Mouse (Mus musculus) c-Kit-negative CD71-positive TER-119-positive erythroid progenitor cells, embryonic 14.5 days (primary cell): ENCODE measurements around the gene Mycl.
"Not testable (repeated sequence)": the region's sequence is repeated elsewhere in the genome, so short reads cannot be mapped to it uniquely, and the experiment has no call there.

Source experiments
- DNase-seq: peaks from one replicate; pipeline ENCODE4 v3.0.0-alpha.2; 2013; ENCODE audit warnings: low read depth, low spot score

The Mycl gene

GRCm38 (mm10) chr4:122981238-122981637 lies 14.2 kb upstream of the Mycl start:
- DNase-seq: no peak

- DNase-seq: no peak
Observed at GRCm38 (mm10) chr4:122981930-122982329, 13.5 kb upstream of the Mycl start.

GRCm38 (mm10) chr4:122982537-122982936 lies 12.9 kb upstream of the Mycl start:
- DNase-seq: no peak

GRCm38 (mm10) chr4:122983486-122984261 lies 11.8 kb upstream of the Mycl start:
- no peak for DNase-seq

GRCm38 (mm10) chr4:122985110-122985509 lies 10.3 kb upstream of the Mycl start:
- no peak for DNase-seq

GRCm38 (mm10) chr4:122987421-122987820 lies 8.0 kb upstream of the Mycl start:
- DNase-seq: no peak

- not testable (repeated sequence) for DNase-seq
Observed at GRCm38 (mm10) chr4:122988004-122988403, 7.4 kb upstream of the Mycl start.

- no peak for DNase-seq
Observed at GRCm38 (mm10) chr4:122991177-122991576, 4.3 kb upstream of the Mycl start.

- no peak for DNase-seq
Observed at GRCm38 (mm10) chr4:122992276-122992675, 3.2 kb upstream of the Mycl start.

- DNase-seq: no peak
Observed at GRCm38 (mm10) chr4:122996221-122996617, 767 bp downstream of the Mycl start.

GRCm38 (mm10) chr4:122996618-122997381 lies 1.3 kb downstream of the Mycl start:
- no peak for DNase-seq

- no peak for DNase-seq
Observed at GRCm38 (mm10) chr4:122998537-122999262, 3.2 kb downstream of the Mycl start.

GRCm38 (mm10) chr4:122999263-122999691 lies 3.8 kb downstream of the Mycl start:
- DNase-seq: no peak

GRCm38 (mm10) chr4:123000130-123000529 lies 4.7 kb downstream of the Mycl start:
- no peak for DNase-seq

- no peak for DNase-seq
Observed at GRCm38 (mm10) chr4:123000617-123001342, 5.3 kb downstream of the Mycl start.

- DNase-seq: no peak
Observed at GRCm38 (mm10) chr4:123005054-123005966, 9.9 kb downstream of the Mycl start.

GRCm38 (mm10) chr4:123012501-123012900 lies 17.0 kb downstream of the Mycl start:
- DNase-seq: not testable (repeated sequence)

- no peak for DNase-seq
Observed at GRCm38 (mm10) chr4:123013346-123013945, 18.0 kb downstream of the Mycl start.

GRCm38 (mm10) chr4:123013949-123014406 lies 18.5 kb downstream of the Mycl start:
- no peak for DNase-seq
